Mouse (Mus musculus) heart, embryonic 10.5 days (tissue): ENCODE data around the gene Mecom. TPM values are rescaled to one million over a fixed set of nuclear protein-coding genes. Genes with fewer than 3 reads are reported as not detected.

ENCODE experiments used
- DNase-seq: peaks from one replicate; pipeline ENCODE4 v3.0.0-alpha.2; 2017; ENCODE audit warnings: low spot score
- H3K27ac ChIP-seq: fragments of 300-500 bp; sonication (generic); 2 replicates; pipeline ENCODE4 v1.5.1; 2016; ENCODE audit warnings: mild to moderate bottlenecking
- H3K27me3 ChIP-seq: fragments of 300-500 bp; sonication (generic); 2 replicates; pipeline ENCODE4 v1.6.1; 2016; ENCODE audit warnings: mild to moderate bottlenecking; ENCODE audit not compliant: poor library complexity, insufficient read depth, severe bottlenecking
- H3K36me3 ChIP-seq: fragments of 300-500 bp; sonication (generic); 2 replicates; pipeline ENCODE4 v1.6.1; 2016; ENCODE audit warnings: mild to moderate bottlenecking, moderate library complexity
- H3K4me1 ChIP-seq: fragments of 300-500 bp; sonication (generic); 2 replicates; pipeline ENCODE4 v1.6.1; 2016; ENCODE audit warnings: mild to moderate bottlenecking
- H3K4me3 ChIP-seq: fragments of 300-500 bp; sonication (generic); 2 replicates; pipeline ENCODE4 v1.5.1; 2016; ENCODE audit warnings: mild to moderate bottlenecking, moderate library complexity
- H3K9me3 ChIP-seq: fragments of 300-500 bp; sonication (generic); 2 replicates; pipeline ENCODE4 v1.6.1; 2016; ENCODE audit warnings: mild to moderate bottlenecking, moderate library complexity
- WGBS: fragments of 180-500 bp; shearing (Covaris S2); methylation state at CpG from one replicate; pipeline ENCODE4 v1.1.7; 2016; 5-methylcytosine and 5-hydroxymethylcytosine counted together
- polyA plus RNA-seq: library from polyadenylated mRNA; unstranded; fragments of >200 nt; fragmentation: Nextera tagmentation; extraction: Ambion mirVana; gene quantifications from 2 replicates; pipeline ENCODE4 v1.2.1, GENCODE M21; 2016

Gene Mecom
- polyA plus RNA-seq, 1 experiment from 2014 or later = 40.3 TPM

DNA sequence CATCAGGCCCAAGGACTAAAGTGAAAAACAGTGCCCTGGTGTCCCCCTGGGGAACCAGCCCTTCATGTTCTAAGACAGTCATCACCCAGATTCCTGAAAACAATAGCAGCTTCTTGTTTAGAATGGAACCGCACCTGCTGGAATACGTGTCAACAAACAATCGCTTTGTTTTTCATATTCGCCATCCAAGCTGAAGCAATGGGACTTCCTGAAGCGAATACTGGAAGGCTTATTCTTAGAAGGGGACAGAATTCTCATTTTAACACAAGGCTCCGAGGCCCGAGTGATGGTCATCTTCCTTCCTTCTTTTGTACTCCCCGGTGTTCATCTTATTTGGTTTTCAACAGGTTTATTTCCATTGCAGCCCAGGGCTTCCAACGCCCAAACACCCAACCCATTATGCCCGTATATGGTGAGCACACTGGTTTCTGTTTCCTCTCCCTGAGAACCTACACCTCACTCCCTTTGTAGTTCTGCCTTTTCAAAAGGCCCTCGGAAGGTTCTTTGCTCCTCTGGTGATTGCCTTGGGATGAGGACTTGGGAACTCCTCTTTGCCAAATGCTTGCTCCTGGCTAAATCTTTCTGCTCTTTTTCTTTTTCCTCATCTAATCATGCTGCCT, 81.7 kb downstream of the Mecom start:
- peaks cover 20% of the 10 kb centered on the region for H3K4me1 ChIP-seq
- WGBS = 57% methylated on average over 11 of the region's 11 CpGs
- no peaks in the 10 kb centered on the region for H3K9me3 ChIP-seq
- no peaks in the 10 kb centered on the region for H3K27me3 ChIP-seq
- H3K27ac ChIP-seq = no peak overlapping the region
- H3K4me3 ChIP-seq = no peak overlapping the region
- no peaks in the 10 kb centered on the region for H3K36me3 ChIP-seq
- no peak for DNase-seq

DNA sequence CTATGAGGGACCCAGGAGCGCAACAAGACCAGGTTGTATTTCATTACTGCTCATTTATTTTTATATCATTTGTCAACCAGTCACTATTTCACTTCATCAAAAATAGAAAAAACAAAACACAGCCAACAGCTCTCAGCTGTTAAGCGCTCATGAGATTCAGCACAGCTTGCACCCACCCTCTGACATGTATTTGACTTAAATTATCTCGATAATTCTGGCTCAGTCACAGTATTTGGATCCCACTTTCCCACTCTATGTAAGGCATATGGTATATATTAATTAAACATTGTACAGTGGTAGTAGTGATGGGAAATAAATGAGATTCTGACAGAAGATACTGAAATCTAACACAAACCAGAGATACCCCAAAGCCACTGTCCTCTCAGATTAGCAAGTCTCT, 83.3 kb downstream of the Mecom start:
- peaks cover 11% of the 10 kb centered on the region for H3K4me1 ChIP-seq
- no peak overlapping the region for H3K27ac ChIP-seq
- no peaks in the 10 kb centered on the region for H3K36me3 ChIP-seq
- DNase-seq = no peak
- H3K9me3 ChIP-seq = no peaks in the 10 kb centered on the region
- WGBS = 83% methylated on average over 3 of the region's 3 CpGs
- H3K4me3 ChIP-seq = no peak overlapping the region
- no peaks in the 10 kb centered on the region for H3K27me3 ChIP-seq

DNA sequence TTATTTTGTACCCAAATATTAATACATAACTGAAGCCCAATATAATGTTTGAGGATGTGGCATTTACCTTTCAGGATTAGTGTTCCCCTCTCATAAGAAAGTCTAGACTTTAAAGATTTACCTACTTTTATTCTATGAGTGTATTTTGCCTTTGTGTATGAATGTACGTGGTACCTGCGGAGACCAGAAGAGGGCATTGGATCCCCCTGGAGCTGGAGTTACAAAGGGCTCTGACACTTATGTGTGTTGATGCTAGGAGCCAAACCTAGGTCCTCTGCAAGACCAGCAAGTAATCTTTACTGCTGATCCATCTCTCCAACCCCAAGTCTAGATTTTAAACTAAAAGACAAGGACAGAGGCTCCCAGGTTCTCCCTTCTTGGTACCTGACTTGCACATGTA, 86.0 kb downstream of the Mecom start:
- Histone ChIP-seq H3K36me3 (no peaks in the 10 kb centered on the region), H3K4me1 (no peaks in the 10 kb centered on the region), H3K9me3 (no peaks in the 10 kb centered on the region), H3K27ac (no peak overlapping the region), H3K4me3 (no peak overlapping the region), H3K27me3 (no peaks in the 10 kb centered on the region)
- 82% methylated on average over 2 of the region's 2 CpGs for WGBS
- DNase-seq = no peak

DNA sequence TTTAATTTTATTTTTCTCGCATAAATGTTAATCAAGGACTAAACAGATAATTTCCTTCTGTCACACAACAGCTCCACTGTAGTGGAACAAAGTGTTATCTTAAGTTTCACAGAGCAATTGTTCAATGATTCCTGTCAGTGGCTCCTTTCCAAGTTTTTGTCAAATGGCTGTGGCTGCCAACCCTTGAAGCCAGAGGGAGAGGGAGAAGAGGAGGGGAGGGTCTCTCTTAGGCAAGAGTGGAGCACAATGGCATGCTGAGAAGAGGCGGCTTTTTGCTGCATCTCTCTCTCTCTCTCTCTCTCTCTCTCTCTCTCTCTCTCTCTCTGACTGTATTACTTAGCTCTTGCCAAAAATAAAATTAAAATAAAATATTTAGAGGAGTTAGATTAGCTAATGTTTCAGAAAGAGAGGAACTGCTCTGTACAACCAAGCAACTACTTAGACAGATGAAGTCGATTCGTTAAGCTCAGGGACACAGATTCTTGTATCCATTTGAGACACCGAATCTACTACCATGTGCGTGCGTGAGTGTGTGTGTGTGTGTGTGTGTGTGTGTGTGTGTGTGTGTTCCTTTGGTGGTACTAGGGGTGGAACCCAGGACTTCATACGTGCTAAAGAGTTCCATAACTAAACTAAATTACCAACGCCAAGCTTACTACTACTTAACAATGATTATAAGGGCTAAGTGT, 86.8 kb downstream of the Mecom start:
- H3K27ac ChIP-seq = no peak overlapping the region
- no peaks in the 10 kb centered on the region for H3K9me3 ChIP-seq
- H3K4me1 ChIP-seq = no peaks in the 10 kb centered on the region
- WGBS = 80% methylated on average over 9 of the region's 9 CpGs
- no peak for DNase-seq
- no peaks in the 10 kb centered on the region for H3K27me3 ChIP-seq
- H3K4me3 ChIP-seq = no peak overlapping the region
- no peaks in the 10 kb centered on the region for H3K36me3 ChIP-seq

DNA sequence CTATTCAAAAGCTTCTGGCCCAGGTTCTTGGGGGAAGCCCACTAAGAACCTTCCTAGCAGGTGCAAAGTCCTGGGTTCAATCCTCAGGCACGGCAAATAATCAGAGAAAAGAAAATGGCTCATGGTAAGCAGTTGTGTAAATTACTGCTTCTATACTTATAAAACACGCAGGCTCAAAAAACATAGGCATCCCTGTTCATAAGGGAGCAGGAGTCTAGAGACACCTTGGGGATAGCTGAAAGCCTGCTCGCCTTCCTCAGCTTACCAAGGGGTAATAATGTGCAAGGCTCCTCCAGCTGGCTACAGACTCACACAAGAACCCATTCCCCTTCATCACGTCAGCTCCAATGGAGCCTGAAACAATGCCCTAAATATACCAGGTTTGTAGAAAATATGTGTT, 88.2 kb downstream of the Mecom start:
- H3K4me3 ChIP-seq = no peak overlapping the region
- H3K27ac ChIP-seq = no peak overlapping the region
- no peaks in the 10 kb centered on the region for H3K4me1 ChIP-seq
- no peaks in the 10 kb centered on the region for H3K9me3 ChIP-seq
- H3K36me3 ChIP-seq = no peaks in the 10 kb centered on the region
- 79% methylated on average over 4 of the region's 4 CpGs for WGBS
- no peaks in the 10 kb centered on the region for H3K27me3 ChIP-seq
- no peak for DNase-seq

DNA sequence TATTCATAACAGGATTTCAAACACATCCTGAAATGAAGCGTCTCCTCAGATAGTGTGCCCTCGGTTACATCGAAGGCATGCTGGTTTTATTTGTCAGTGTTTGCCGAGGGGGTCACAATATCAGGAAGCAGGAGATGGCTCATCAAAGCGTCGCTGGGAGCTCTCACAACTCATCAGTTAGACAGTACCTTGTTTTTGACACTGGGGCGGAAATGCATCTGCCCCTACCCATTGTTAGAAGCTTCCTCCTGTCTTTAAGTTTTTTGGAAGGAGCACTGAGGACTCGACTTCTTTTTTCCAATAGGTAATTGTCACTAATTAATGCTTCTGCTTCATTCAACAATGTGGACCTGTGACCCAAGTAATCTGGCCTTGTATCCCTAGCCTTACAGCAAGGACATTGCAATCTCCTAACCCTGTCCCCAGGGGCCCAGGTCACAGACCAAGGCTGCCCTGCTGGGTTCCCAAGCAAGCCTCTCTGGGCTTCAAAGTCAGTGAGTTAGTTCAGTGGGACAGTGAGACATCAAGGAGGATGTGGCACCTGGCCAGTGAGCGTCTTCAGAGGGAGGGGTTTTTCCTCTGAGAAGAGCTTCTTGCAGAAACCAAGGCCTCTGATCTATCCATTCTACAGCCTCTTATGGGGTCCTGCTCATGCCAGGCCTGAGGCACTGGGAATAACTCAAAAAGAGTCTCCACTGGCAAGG, 89.7 kb downstream of the Mecom start:
- no peaks in the 10 kb centered on the region for H3K36me3 ChIP-seq
- 45% methylated on average over 9 of the region's 9 CpGs for WGBS
- H3K4me3 ChIP-seq = no peak overlapping the region
- H3K4me1 ChIP-seq = 0 out of 2 replicates have a peak, but pooled peaks cover under 1% of the 10 kb centered on the region
- no peak for DNase-seq
- H3K9me3 ChIP-seq = no peaks in the 10 kb centered on the region
- H3K27me3 ChIP-seq = no peaks in the 10 kb centered on the region
- no peak overlapping the region for H3K27ac ChIP-seq

DNA sequence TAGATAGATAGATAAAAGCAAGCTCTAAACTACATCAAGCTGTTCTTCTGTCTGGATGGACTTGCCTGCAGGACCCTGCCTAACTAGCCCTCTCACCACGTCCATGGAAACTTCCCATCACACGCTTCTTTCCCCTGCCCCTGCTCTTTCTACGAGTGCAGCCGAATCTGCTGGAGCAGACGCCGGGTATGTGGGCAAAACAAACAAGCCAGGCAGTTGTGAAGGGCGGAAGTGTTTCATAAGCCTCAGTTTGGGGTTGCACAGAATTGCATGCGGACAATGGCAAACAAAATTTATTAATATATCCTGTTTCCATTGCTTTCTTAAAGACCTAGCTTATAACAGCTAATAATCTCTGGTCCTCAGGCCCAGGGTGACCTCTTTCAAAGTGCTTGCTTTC, 91.9 kb downstream of the Mecom start:
- Histone ChIP-seq H3K36me3 (no peaks in the 10 kb centered on the region), H3K9me3 (no peaks in the 10 kb centered on the region), H3K4me1 (0 out of 2 replicates have a peak, but pooled peaks cover 3% of the 10 kb centered on the region), H3K27ac (no peak overlapping the region), H3K27me3 (no peaks in the 10 kb centered on the region), H3K4me3 (no peak overlapping the region)
- no peak for DNase-seq
- 58% methylated on average over 8 of the region's 8 CpGs for WGBS

DNA sequence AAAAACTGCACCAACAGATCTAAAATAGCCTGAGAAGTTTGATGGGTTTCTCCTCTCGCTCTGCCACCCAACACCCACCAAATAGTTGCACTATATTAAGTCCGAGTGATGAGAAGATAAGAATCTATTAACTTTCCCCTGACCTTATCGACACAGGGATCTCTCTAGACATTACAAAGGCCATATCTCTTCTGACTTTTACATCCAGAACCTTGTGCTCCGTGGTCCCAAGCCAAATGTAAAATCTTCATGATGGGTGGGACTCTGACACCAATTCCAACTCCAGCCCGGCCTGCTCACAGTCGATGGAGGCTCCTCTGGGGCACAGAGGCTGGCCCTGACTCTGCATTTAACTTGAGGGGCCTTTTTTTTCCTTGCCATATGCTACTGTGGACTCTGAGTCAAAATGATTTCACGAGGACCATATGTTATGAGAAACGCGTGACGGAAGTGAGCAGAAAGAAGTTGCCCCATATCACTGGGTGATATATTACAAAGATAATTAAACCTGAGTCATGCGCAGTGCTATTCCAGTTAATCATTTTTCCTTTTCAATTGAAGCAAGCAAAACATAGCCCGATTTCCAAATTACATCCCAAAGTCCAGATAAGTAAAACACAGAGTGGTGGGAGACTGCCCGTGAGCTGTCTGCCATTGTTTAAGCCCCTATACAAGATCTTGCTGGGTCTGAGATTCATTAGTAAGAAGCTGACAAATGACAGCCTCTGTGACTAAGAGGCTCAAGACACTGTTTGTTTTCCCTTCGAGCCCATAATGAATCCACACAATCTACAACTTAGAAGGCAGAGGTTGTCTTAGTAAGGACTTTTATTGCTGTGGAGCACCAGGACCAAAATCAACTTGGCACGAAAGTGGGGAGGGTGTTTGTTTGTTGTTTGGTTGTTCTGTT, 94.0 kb downstream of the Mecom start:
- H3K27me3 ChIP-seq = no peaks in the 10 kb centered on the region

DNA sequence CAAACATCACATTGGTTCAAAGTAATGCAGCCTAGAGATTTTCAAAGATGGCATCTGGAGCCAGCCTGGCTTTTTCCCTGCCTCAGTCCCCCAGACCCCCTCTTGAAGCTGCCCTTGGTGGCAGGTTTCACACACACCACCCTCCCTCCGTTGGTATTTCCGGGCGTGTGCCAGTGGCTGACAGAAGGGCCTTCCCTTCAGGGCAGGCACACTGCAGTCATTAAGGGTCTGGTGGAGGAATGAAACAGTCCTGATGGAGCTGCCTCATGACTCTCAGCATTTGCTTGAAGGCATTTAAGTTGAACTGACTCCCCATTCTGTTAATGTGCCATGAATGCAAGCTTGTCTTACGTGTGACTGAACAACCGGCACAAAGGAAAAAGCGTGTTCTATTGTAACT, 94.8 kb downstream of the Mecom start:
- Histone ChIP-seq H3K27me3 (no peaks in the 10 kb centered on the region), H3K36me3 (no peaks in the 10 kb centered on the region), H3K4me3 (no peak overlapping the region), H3K9me3 (no peaks in the 10 kb centered on the region), H3K4me1 (peaks cover 5% of the 10 kb centered on the region; the same call in 1 of the 2 replicates), H3K27ac (no peak overlapping the region)
- WGBS = 78% methylated on average over 6 of the region's 6 CpGs
- no peak for DNase-seq

More for the DNA sequence above, 94.0 kb downstream of the Mecom start:
- Histone ChIP-seq H3K27ac (no peak overlapping the region), H3K36me3 (no peaks in the 10 kb centered on the region), H3K4me1 (peaks cover 5% of the 10 kb centered on the region; the same call in 1 of the 2 replicates), H3K9me3 (no peaks in the 10 kb centered on the region), H3K4me3 (no peak overlapping the region)
- WGBS = 72% methylated on average over 15 of the region's 15 CpGs
- DNase-seq = no peak

DNA sequence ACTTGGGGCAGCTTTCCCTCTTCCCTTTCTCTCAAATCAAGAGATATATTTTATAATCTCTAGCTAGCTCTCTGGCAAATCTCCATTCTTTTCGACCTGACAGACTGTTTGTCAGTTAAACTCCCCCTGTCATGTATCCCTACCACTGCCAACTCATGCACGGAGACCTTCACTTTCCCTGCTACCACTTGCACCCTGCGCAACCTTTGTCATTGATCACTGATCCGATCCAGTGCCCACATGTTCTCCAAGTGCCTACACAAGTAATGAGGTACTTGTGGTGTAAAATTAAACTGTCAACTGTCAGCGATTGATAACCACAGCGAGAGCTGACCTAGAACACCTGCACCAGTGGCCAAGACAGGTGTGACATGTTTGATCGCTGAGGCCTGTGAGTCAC, 95.3 kb downstream of the Mecom start:
- Histone ChIP-seq H3K4me1 (peaks cover 5% of the 10 kb centered on the region; the same call in 1 of the 2 replicates), H3K4me3 (no peak overlapping the region), H3K9me3 (no peaks in the 10 kb centered on the region), H3K27me3 (no peaks in the 10 kb centered on the region), H3K36me3 (no peaks in the 10 kb centered on the region), H3K27ac (no peak overlapping the region)
- no peak for DNase-seq
- WGBS = 76% methylated on average over 7 of the region's 7 CpGs

DNA sequence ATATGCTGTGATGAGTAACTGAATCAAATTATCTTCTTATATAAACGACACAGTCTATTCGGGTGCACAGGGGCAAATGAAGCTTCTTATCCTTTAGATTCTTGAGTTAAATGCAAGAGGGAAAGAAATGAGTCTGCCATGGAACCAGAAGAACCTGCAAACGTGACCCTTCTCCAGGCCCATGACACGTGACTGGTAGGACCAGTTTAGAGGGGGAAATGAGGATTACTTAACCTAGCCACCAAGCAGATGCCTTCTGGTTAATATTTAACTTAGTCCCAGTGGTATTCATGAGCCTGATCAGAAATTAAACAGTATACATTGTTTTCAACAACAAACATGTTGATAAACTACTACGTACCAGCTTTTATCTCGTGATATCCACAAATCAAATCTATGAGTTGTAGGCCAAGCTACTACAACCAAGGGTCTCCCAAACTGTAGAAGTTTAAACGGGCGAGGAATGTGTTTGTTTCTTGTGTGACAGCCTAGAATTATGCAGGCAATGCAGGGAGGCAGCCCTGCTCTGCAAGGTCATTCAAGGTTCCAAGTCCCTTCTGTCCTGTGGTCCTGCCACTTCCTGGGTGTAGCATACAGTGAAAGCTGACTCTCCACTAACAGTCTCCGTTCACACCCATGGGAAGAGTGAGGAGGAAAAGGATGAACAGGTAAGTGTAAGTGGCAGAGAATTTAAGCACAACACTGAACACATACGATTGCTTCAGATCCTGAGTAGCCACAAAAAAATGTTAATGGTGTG, 97.4 kb downstream of the Mecom start:
- H3K27ac ChIP-seq = no peak overlapping the region
- H3K36me3 ChIP-seq = no peaks in the 10 kb centered on the region
- WGBS = 70% methylated on average over 10 of the region's 10 CpGs
- H3K27me3 ChIP-seq = no peaks in the 10 kb centered on the region
- no peaks in the 10 kb centered on the region for H3K9me3 ChIP-seq
- H3K4me1 ChIP-seq = peaks cover 5% of the 10 kb centered on the region; the same call in 1 of the 2 replicates
- no peak for DNase-seq
- H3K4me3 ChIP-seq = no peak overlapping the region

DNA sequence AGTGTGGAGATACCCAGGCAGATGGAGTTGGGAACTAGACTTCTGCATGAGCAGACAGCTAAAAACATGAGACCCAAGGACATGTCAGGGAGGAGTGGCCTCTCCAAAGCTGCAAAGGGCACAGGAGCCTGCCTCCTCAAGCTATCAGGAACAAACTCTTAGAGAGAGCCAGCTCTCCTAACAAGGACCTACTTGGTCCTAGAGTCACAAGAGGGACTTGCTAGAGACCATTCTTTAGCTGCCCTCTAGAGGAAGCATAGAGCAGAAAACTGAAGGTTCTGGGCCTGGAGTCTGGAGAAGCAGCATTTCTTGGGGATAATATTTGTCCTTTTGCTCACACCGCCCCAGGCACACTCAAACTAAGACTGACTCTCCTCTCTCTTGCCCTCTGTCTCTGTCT, 99.2 kb downstream of the Mecom start:
- Histone ChIP-seq H3K27ac (no peak overlapping the region), H3K4me3 (no peak overlapping the region), H3K27me3 (no peaks in the 10 kb centered on the region), H3K36me3 (no peaks in the 10 kb centered on the region), H3K9me3 (no peaks in the 10 kb centered on the region), H3K4me1 (peaks cover 5% of the 10 kb centered on the region; the same call in 1 of the 2 replicates)
- no peak for DNase-seq
- 69% methylated on average over 1 of the region's 1 CpGs for WGBS
